Mouse (Mus musculus) megakaryocyte, embryonic 14.5 days (primary cell): ENCODE data around the gene Jmjd8.

Experiments used
- FLI1 ChIP-seq: IDR thresholded peaks from 2 replicates; pipeline ENCODE4 v1.6.1; 2012; ENCODE audit warnings: low read length, inconsistent platforms, mixed read lengths
- GATA1 ChIP-seq: IDR thresholded peaks from 3 replicates; pipeline ENCODE4 v1.6.1; 2012; ENCODE audit warnings: mixed read lengths, low read length, inconsistent platforms, borderline replicate concordance

DNA sequence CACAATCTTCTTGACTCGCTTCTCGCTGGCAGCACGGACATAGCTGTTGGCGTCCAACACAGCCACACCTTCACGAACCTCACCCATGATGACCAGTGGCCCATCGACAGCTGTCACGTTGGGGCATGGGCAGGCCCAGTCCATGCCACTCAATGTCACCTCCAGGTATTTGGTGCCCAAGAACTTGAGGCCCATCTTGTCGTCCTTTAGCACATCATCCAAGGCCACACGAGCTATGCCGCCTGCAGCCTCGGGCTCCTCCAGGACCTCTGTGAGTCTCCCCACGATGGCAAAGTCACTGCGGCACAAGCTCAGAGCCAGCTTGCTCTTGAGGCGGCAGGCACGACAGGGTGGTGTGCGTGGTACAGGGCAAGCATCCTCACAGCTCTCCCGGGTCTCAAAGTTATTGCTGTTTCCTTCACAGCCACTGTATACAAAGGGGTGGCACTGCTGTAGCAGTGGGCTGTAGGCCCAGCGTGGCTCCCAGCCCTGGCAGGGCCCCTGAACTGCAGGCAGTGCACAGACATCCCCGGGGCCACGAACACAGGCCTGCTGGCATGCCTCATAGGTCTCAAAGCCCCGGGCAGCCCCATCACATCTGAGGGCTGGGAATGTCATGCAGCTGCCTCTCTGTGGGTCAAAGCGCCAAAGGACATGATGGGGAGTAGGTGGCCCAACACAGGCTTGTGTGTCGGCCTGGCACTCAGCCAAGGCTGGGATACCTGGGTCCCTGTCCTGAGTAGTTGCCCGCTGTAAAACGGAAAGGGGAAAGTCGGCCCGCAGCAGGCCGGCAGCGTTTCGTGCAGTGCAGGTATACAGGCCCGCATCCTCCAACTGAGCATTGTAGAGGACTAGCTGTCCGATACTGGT lies 49.3 kb downstream of the Jmjd8 start:
- TF ChIP-seq GATA1 (no peak), FLI1 (no peak)
